Mouse (Mus musculus): Measurements from ENCODE around the gene Akap1.

- TF ChIP-seq POLR2A (IDR thresholded peaks at IDR 0.05; ENCODE audit: low read depth, low read length) (no peak), CTCF (IDR thresholded peaks at IDR 0.05; ENCODE audit: extremely low read depth, insufficient read depth, insufficient read length, insufficient replicate concordance) (no peak)
These were observed 47.3 kb downstream of the Akap1 start for GRCm38 (mm10) chr11:88817061-88817460.
